Mouse (Mus musculus): ENCODE data around the gene Mex3d.

The Mex3d gene

DNA sequence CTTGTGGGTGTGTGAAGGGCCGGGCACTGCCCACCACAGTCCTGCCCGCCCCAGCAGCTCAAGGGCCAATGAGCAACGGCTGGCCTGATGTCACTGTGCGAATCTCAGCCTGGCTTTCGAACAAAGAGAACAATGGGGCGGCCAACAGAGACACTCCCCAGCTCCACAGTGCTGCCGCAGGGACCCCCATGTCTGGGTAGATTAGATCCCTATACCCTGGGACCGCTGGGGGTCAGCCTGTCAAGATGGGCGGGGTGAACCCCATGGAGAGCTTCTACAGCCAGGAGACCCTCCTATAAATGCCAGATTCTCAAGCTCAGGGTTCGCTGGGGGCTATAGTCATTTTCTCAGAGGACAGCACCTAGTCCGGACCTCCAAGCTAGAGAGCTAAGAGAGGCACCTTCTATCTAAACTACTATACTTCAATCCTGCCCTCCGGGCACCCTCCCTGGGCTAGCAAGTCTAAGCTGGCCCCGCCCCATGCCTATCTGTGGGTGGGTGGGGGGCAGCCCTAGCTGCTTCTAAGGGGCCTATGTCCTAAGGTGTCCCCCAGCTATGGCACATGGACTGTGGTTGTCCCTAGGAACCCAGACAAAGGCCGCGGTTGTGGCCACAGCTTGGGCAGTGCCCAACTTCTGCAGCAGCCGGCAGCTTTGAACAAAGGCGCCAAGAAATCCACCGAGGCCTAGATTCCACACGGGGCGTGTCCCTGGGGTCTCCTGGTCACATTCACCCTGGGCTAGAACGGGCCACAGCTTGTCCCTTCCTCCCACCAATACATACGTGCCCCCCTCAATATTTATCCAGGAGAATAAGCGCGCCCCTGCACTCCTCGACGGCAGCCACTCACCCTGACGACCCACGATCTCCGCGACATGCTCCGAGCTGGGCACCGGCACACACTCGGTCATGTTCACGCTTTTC lies 1.4 kb downstream of the Mex3d start:
- no peak for DNase-seq (ENCODE audit: low read depth)

DNA sequence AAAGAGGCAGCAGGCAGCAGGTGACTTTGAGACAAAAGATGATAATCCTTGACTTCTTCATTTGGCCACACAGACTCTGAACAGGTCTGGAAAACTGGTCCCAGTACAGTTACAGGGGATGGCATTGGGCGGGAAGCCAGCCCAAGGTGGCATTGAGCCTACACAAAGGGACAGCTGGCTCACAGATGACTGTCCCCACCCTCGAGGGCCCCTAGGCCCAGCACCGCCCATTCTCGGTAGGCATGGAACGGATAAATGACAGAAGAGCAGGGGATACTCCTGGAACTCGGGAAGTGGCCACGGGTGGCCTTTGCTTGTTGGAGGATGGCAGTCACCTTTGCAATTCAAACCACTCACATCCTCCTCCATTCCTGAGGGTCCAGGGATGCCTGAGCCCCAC lies 2.1 kb downstream of the Mex3d start:
- no peak for DNase-seq (ENCODE audit: low read depth)

DNA sequence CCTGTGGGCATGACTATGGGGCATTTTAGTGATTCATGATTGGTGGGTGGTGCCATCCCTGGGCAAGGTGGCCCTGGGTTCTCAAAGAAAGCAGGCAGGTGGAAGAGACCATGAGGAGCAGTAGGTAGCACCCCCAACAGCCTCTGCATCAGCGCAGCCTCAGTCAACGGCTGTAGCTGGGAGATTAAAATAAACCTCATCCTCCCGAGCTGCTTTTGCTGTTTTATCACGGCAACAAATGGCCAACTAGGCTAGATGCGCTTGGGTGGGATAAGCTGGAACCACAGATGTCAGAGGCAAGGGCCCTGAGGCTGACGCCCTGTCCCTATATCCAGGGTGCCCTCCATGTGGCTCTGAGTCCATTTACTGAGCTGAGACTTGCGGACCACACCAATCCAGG lies 2.8 kb downstream of the Mex3d start:
- no peak for DNase-seq (ENCODE audit: low read depth)

DNA sequence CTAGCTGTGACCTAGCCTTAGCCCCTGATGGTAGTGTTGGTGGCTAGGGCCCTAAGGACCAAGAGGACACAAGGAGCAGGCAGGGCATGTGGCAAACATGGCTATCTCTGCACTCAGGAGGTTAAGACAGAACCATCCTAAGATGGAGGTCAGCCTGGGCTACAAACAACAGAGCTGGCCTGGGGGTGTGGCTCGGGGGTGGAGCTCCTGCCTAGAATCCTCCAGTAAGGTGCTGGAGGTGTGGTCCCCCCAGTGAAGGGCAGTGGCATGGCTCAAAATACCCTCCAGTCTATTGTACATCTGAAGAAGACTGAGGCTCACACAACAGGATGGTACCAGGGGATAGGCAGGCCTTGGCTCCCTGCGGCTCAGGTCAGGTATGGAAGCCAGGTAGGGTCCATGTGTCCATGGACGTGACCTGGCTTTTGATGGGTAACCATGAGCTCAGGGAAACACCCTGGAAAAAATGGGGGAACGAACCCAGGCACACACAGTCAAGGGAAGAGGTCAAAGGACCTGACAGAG lies 3.3 kb downstream of the Mex3d start:
- no peak for DNase-seq (ENCODE audit: low read depth)

DNA sequence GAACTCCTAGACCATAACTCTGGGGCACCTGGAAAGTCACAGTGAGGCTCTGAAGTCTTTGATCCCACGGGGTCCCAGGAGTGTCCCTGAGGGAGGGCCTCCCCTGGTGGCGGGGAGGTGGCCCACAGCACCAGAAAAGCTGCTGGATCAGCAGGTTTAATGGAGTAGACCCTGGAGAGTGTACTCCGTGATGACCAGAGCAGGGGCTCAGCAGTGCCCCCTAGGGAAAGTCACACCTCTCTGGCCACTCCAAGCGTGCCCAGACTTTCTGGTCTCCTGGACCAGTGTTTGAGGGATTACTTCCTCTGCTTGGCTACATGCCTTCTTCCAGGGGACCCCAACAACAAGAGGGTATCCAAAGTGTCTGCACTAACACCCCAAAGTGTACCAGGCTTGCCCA lies 4.0 kb downstream of the Mex3d start:
- no peak for DNase-seq (ENCODE audit: low read depth)

DNA sequence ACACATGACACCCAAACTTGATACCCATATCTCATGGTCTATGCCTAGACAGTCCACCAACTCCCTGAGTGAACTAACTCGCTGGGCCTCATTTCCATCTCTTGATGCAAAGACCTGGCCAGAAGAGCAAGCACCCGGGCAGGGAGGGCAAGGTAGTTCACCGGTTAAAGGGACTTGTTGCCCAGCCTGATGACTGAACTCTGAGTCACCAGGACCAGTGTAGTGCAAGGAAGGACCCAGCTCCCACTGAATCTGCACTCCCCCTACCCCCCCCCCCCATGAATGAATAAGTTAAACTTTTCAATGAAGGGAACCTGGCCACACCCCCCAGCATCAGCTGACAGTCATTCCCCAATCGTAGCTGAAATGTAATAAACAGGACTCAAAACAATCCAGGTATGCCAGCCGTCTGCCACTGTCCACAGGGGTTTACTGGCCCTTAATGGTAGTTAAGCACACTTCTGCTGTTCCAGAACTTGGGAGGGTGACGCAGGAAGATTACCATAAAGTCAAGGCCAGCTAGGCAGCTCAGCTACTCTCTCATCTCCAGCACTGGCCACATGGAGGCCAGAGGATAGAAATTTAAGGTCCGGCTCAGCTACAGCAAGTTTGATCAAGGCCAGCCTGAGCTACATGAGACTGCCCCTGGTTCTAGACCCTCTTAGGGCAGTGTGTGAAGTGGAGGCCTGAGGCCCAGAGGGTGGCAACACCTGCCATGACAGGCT lies 4.7 kb downstream of the Mex3d start:
- no peak for DNase-seq (ENCODE audit: low read depth)

DNA sequence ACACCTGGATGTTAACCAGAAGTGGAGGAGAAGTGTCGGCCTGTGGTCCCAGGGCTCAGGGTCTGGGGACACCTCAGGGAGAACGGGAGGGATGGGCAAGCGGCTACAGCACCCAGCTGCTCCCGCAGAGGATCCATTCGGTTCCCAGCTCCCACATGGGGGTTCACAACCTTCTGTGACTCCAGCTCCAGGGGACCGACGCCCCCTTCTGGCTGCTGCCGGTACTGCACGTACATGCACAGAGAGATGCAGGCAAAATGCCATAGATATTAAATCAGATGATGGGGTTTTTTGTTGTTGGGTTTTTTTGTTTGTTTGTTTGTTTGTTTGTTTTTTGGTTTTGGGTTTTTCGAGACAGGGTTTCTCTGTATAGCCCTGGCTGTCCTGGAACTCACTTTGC lies 9.7 kb downstream of the Mex3d start:
- DNase-seq (ENCODE audit: low read depth): no peak

DNA sequence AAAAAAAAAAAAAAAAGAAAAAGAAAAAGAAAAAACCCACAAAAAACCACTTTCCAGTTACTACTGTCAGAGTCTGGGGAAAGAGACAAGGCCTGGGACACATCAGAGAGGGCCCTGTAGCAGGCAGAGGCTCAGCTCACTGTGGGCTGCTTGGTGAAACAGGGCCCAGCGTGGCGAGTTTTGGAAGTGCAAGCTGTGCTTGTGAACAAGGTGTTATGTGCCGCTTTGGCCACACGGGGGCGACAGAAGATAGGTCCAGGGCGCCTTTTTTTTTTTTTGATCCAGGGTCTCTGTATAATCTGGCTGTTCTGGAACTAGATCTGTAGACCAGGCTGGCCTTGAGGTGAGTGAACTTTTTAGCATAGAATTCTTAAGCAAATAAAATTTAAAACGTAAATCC lies 11.3 kb downstream of the Mex3d start:
- peak; percentile 89 for DNase-seq (ENCODE audit: low read depth)

DNA sequence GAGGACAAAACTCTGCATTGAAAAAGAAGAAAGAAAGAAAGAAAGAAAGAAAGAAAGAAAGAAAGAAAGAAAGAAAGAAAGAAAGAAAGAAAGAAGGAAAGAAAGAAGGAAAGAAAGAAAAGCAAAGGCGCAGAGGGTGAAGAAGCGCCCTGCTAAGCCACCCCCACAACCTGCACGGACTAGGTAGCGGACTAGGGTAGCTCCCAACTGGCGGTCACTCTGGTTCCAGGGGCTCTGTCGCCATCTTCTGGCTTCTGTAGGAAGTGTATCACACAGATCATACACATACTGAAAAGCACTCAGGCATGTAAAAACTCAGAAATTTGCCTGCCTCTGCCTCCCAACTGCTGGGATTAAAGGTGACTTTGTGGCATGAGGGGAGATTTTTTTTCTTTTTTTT lies 13.4 kb downstream of the Mex3d start:
- DNase-seq (ENCODE audit: low read depth): peak; percentile 79

DNA sequence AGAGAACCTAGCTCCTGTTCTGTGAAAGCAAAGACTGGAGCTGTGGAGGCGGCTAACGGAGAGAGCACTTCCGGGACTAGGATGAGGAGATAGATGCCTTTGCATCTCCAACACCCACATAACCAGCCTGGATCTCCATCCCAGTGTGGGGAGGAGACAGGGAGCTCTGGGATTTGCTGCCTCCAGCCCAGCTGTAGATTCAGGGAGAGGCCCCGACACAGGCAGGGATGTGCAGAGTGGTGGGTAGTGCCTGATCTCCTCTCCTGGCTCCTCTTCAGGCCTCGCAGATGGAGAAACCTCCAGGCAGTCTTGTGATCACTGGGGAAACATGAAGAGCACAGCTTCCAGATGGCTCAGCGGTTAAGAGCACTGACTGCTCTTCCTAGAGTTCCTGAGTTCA lies 14.8 kb downstream of the Mex3d start:
- no peak for DNase-seq (ENCODE audit: low read depth)

DNA sequence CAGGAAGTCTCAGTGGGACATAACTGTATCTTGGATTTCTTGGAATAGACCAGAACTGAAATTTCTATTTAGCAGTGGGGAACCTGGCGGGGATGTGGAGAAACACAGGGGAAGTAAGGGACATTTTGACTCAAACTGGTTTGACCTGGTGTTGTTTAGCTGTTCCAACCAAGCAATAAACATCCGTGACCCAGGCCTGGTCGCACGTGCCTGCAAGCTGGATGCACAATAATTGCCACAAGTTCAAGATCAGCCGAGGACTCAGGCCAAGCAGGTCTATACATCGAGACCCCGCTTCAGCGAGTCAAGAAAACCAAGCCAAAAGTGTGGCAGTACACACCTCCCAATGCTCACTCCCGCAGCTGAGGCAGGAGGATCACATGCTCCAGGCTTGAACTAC lies 15.5 kb downstream of the Mex3d start:
- no peak for DNase-seq (ENCODE audit: low read depth)

DNA sequence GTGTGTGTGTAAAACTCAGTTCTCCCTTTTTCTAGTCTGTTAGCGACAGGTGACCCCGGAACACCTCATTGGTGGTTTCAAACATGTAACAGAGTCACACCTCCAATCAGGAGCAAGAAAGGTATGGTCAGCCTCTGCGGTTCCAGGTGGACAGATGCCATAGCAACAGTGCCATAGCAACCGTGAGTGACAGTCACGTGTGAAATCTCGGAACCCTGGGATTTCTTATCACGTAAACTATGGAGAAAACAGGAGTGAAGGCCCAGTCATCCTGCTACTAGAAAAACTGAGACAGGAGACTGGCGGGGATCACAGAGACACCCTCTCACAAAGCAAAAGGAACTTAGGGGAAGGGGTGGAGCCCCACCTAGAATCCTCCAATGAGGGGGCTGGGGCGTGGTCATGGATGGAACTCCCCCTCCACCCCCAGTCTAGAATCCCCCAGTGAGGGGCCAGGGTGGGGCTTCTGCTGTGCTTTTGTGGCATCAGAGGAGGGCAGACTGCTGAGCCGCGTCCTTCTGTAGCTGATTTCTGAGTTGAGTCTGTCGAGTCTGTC lies 16.0 kb downstream of the Mex3d start:
- peak; percentile 50 for DNase-seq (ENCODE audit: low read depth)

DNA sequence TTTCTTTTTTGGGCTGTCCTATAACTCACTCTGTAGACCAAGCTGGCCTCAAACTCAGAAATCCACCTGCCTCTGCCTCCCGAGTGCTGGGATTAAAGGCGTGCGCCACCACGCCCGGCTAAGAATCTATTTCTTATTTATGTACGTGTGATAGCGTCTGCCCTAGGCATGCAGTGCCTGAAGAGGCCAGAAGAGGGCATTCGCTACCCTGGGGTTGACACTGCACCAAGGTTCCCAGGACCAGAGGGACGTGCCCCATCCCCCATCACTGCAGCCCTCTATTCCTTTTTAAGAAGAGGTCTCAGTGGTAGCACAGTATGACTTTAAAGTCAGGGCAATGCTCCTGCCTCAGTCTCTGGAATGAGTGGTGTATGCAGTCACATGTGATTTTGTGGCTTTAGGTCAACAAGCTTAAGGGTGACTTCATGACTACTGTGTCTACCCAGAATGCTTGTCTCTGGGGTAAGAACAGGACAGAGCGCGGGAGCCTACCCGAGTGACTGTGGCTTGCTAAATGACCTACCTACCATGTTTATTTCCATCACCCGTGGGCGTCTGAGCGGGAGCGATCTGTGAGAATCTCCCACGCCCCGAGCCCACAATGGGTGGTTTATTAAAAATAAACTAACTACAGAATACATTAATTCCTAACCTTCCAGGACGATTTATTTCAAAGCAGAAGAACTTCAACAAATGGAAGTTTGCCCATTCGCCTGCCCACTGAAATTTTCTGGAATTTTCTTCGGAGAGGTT lies 17.3 kb downstream of the Mex3d start:
- DNase-seq (ENCODE audit: low read depth): no peak

DNA sequence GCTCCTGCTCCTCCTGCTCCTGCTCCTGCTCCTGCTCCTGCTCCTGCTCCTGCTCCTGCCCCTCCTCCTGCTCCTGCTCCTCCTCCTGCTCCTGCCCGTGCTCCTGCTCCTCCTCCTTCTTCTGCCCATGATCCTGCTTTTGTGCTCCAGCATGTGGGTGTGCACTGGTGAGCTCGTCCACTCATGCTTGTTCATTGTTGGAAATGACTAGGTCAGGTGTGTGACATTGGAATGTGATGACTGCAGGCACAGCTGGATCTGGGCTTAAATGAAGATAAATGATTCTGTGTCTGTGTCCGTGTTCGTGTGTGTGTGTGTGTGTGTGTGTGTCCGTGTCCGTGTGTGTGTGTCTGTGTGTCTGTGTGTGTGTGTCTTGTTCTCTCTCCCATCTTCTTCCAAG lies 19.1 kb downstream of the Mex3d start:
- DNase-seq (ENCODE audit: low read depth): no peak

DNA sequence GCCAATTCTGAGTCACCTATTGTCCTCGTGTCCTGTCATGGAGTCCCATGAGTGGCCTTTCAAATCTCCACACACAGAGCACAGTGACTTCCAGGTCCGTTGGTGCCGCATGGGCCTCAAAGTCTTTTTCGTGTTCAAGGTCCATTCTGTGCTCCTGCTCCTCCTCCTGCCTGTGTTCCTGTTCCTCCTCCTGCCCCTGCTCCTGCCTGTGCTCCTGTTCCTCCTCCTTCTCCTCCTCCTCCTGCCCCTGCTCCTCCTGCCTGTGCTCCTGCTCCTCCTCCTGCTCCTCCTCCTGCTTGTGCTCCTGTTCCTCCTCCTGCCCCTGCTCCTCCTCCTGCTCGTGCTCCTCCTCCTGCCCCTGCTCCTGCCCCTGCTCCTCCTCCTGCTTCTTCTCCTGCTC lies 19.5 kb downstream of the Mex3d start:
- DNase-seq (ENCODE audit: low read depth): no peak

DNA sequence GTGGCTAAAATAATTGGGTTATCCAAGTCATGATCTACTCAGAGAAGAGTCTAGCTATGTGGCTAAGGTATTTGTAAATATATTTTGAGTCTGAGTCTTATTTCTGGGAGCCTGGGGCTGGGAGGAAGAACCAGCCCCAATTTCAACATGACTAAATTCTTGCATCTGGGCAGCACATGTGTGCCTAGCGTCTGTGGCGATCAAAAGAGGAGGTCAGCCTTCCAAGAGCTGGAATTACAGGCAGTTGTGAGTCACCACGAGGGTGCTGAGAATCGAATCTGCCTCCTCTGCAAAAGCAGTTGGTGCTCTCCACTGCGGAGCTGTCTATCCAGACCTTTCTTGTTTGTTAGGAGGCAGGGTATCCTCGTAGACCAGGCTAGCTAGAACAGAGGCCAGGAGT lies 21.7 kb downstream of the Mex3d start:
- DNase-seq (ENCODE audit: low read depth): no peak

DNA sequence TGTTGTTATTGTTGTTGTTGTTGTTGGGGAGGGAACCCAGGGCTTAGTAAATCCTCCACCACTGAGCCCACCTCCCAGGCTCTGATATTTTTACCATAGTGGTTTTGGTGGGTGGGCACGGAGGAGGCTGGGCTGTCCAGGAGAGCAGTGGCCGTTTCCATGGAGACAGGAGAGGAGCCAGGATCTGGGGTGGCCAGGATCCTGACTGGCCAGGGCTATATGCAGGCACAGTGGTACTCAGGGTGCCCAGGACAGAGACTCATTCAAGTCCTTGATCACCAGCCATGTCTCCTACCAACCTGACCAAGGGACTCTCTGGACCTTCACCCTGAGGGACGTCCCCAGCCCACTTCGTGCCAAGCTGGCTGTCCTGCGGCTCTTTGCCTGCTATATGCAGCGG lies 23.7 kb downstream of the Mex3d start:
- DNase-seq (ENCODE audit: low read depth): no peak

DNA sequence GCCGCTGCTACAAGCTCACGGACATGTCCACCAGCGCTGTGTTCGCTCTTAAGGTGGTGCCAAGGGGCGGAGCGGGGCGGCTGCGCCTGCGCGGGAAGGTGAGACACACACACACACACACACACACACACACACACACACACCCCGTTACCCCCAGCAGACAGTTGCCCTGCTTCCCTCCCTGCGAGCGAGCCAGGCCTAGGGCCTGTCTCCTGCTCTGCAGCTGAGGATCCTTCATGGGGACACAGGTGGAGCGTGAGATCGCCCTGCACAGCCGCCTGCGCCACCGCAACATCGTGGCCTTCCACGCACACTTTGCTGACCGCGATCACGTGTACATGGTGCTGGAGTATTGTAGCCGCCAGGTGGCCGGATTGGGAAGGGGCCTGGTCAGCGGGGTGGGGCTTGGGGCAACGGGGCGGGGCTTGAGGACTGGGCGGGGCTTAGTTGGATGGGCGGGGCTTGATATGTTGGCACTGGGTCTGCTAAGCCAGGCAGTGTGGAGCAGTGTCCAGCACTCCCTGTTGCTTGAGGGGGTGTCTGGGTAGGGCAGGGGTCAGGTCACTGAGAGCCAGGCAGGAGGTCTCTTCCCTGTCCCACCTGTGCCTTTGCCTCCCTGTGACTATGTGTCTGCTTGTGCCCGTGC lies 29.3 kb downstream of the Mex3d start:
- DNase-seq (ENCODE audit: low read depth): no peak

DNA sequence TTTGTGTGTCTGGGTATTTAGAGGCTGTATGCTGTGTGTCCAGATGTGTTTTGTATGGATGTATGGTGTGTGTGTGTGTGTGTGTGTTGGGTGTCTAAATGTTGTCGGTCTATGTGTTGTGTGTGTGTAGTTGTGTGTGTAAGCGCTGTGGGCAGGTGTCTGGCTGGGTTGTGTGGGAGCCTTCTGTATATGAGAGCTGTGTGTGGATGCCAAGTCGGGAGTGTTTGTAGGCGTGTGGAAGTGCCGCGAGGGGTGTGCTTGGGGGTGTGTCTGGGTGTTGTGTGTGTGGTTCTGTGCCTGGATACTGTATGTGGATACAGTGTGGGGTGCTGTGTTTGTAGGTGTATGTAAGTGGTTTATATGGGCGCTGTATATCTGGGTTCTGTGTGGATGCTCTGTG lies 30.1 kb downstream of the Mex3d start:
- no peak for DNase-seq (ENCODE audit: low read depth)

DNA sequence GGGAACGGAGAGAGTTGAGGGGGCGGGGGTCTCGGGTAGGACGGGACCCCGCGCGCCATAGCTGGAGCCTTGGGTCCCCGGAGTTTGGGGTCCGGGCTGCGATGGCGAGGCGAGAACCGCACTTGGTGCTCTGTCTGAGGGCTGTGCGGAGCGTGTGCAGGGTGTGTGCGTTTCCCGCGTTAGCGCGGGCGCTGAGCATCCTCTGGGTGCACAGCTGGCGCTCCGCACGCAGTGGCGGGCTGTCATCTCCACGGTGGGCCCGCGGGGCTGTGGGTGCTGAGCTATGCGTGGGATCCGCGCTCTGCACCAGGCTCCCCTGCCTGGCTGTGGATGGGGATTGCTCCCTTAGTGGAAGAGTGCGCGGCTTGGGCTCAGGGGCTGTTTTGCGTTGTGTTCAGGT lies 30.7 kb downstream of the Mex3d start:
- no peak for DNase-seq (ENCODE audit: low read depth)

DNA sequence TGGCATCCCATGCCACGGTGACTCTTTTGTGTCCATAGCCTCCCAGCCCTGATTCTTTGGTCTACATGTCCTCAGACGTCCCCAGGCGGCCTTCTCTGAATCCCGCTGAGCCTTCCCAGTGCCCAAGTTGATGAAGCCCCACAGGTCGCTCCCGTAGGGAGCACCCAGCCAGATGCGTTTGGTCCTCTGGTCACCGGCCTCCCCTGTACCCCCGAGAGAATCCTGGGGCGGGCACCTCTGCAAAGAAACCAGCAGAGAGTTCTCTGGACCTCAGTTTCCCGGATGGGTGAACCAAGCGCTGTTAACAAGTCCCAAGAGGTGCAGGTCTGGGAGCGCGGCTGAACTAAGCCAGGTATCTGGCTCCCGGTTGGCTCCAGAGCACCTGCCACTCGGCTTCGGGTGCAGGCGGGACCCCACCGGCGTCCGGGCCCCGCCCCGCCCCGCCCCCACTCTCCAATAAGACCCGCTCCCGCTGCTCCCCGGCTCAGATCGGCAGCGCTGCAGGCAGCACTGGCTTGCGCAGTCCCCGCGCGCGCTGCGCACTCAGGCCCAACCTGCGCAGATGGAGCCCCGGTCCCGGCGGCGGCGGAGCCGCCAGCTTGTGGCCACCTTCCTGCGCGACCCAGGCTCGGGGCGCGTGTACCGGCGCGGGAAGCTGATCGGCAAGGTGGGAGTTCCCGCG lies 31.3 kb downstream of the Mex3d start, which contains the start of gene Plk5:
TSS of gene Plk5 (plus strand) at position 459 of the 682 bp plus-strand sequence.
- no peak for DNase-seq (ENCODE audit: low read depth)

All from c-Kit-positive CD71-negative TER-119-negative erythroid progenitor cells, embryonic 14.5 days (primary cell).